Mouse (Mus musculus) midbrain, postnatal 0 days (tissue): ENCODE results near the gene Bcdin3d. TPM values are rescaled to one million over a fixed set of nuclear protein-coding genes. Genes with fewer than 3 reads are reported as not detected.

Experiments used
- ATAC-seq: fragments of 200-750 bp; cut with Nextera tagmentation; 2 replicates; pipeline ENCODE4 v1.8.0; 2017; ENCODE audit warnings: moderate number of reproducible peaks, mild to moderate bottlenecking, moderate TSS enrichment, moderate library complexity; ENCODE audit not compliant: low FRiP score
- DNase-seq: peaks from one replicate; pipeline ENCODE4 v3.0.0-alpha.2; 2015; ENCODE audit warnings: low spot score
- H3K27ac ChIP-seq: fragments of 300-500 bp; sonication (generic); 2 replicates; pipeline ENCODE4 v1.5.1; 2014; ENCODE audit warnings: low read depth, mild to moderate bottlenecking, low read length, mixed read lengths
- H3K27me3 ChIP-seq: fragments of 300-500 bp; sonication (generic); 2 replicates; pipeline ENCODE4 v1.6.1; 2014; ENCODE audit warnings: low read length, control low read depth, mixed read lengths; ENCODE audit not compliant: insufficient read depth
- H3K36me3 ChIP-seq: fragments of 300-500 bp; sonication (generic); 2 replicates; pipeline ENCODE4 v1.6.1; 2014; ENCODE audit warnings: low read length, control low read depth, mixed read lengths; ENCODE audit not compliant: insufficient read depth
- H3K4me1 ChIP-seq: fragments of 300-500 bp; sonication (generic); 2 replicates; pipeline ENCODE4 v1.6.1; 2014; ENCODE audit warnings: mild to moderate bottlenecking, control low read depth, antibody characterized with exemption, low read length, mixed read lengths; ENCODE audit not compliant: insufficient read depth
- H3K4me2 ChIP-seq: fragments of 300-500 bp; sonication (generic); 2 replicates; pipeline ENCODE4 v1.6.1; 2014; ENCODE audit warnings: low read depth, mild to moderate bottlenecking, low read length, mixed read lengths; ENCODE audit not compliant: poor library complexity, severe bottlenecking
- H3K4me3 ChIP-seq: fragments of 300-500 bp; sonication (generic); 2 replicates; pipeline ENCODE4 v1.5.1; 2014; ENCODE audit warnings: low read depth, mild to moderate bottlenecking, low read length, moderate library complexity
- H3K9ac ChIP-seq: fragments of 300-500 bp; sonication (generic); replicated peaks from 2 replicates; pipeline ENCODE4 v1.6.1; 2014; ENCODE audit warnings: mild to moderate bottlenecking, low read length, moderate library complexity, mixed read lengths; ENCODE audit not compliant: poor library complexity, severe bottlenecking
- H3K9me3 ChIP-seq: fragments of 300-500 bp; sonication (generic); 2 replicates; pipeline ENCODE4 v1.6.1; 2016; ENCODE audit warnings: low read length, control low read depth
- CTCF ChIP-seq: IDR thresholded peaks from 2 replicates; pipeline ENCODE4 v1.5.1; 2016; ENCODE audit warnings: antibody characterized with exemption, mild to moderate bottlenecking
- WGBS: fragments of 180-500 bp; shearing (Covaris S2); extraction: QIAGEN DNeasy Blood & Tissue Kit; methylation state at CpG from one replicate; pipeline ENCODE4 v1.1.7; 2014; 5-methylcytosine and 5-hydroxymethylcytosine counted together
- polyA plus RNA-seq: library from polyadenylated mRNA; unstranded; fragments of >200 nt; fragmentation: Nextera tagmentation; extraction: Ambion mirVana; gene quantifications from 2 replicates; pipeline ENCODE4 v1.2.1, GENCODE M21; 2015
- total RNA-seq: library from RNA; depleted of rRNA; stranded (reverse); fragments of >200 nt; gene quantifications from 2 replicates; pipeline ENCODE4 v1.2.3, GENCODE M21; 2014

Bcdin3d gene
- total and polyA plus RNA-seq, 2 experiments from 2014 or later = 11.7 to 14.6 TPM

DNA sequence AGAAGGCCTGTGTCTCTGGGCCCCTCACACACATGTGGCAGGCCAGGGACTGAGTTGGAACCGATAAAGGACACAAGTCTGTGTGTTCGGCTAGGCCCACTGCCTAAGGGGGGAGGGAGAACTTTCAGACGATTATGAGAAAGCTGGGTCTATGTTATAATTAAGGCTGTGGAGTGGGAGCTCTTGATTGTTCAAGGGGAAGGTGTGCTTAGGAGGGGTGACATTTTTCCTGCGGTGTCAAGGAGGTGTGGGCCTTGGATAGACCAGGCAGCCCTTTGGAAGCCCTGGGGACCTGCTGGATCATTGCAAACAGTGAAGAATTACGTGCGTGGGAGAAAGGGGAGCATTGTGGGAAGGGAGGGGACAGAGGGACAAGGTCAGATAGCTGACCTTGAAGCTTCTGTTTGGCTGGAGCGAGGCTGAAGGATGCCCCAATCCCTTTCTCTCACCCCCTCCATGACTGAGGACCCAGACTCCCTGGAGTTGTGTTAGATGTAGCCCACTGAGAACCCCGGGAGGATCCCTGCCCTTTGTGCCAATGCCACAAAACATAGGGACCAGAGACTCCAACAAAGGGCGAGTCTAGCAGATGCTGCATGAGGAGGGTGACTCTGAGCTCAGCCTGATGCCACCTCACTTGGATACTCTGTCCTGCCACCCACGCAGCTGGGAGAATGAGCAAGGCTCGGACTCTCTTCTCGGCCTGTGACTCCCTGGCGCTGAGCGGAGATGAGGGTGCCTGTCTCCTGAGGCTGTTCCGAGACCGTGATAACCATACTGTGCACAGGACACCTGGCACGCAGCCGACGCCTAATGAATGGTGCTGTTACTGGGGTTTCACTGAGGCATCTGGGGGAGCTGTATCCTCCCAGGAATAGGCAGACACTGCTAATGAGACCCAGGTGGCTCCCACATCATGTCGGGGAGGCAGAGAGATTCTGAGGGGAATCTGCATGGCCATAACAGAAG, 27.0 kb upstream of the Bcdin3d start:
- H3K27me3 ChIP-seq = no peaks in the 10 kb centered on the region; the same call in 1 of the 2 replicates
- no peak for TF ChIP-seq CTCF
- 62% methylated on average over 20 of the region's 20 CpGs for WGBS
- DNase-seq = peak; percentile 37
- no peak for ATAC-seq
- no peak overlapping the region for H3K4me2 ChIP-seq
- H3K36me3 ChIP-seq = peaks cover 11% of the 10 kb centered on the region; the same call in 1 of the 2 replicates
- H3K27ac ChIP-seq = no peak overlapping the region
- no peak overlapping the region for H3K4me3 ChIP-seq
- H3K9ac ChIP-seq = no peak overlapping the region
- no peaks in the 10 kb centered on the region for H3K9me3 ChIP-seq
- peaks cover 6% of the 10 kb centered on the region; the same call in 1 of the 2 replicates for H3K4me1 ChIP-seq

DNA sequence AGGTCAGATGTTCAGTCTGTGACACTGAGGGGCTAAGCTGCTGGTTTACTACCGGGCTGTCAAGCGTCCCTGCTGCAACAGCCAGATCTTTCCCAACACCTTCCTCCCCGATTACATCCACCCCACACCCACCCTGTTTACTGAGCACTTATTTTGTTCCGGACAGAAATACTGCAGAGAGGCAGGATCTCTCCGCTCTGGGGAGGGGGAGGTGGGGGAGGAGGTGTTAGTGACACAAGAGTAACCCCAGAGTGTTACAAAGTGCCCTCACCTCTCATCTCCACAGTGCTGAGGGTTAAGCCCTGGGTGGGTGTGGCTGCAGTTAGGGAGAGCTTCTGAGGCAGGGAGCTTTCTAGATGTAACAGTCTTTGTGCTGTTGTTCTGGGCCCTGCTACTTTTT, 25.8 kb upstream of the Bcdin3d start:
- Histone ChIP-seq H3K9ac (no peak overlapping the region), H3K27me3 (no peaks in the 10 kb centered on the region; the same call in 1 of the 2 replicates), H3K36me3 (peaks cover 9% of the 10 kb centered on the region; the same call in 1 of the 2 replicates), H3K9me3 (no peaks in the 10 kb centered on the region), H3K4me2 (no peak overlapping the region), H3K27ac (no peak overlapping the region), H3K4me3 (no peak overlapping the region), H3K4me1 (peaks cover 6% of the 10 kb centered on the region; the same call in 1 of the 2 replicates)
- no peak for DNase-seq
- TF ChIP-seq CTCF = no peak
- 68% methylated on average over 5 of the region's 5 CpGs for WGBS
- ATAC-seq = no peak

DNA sequence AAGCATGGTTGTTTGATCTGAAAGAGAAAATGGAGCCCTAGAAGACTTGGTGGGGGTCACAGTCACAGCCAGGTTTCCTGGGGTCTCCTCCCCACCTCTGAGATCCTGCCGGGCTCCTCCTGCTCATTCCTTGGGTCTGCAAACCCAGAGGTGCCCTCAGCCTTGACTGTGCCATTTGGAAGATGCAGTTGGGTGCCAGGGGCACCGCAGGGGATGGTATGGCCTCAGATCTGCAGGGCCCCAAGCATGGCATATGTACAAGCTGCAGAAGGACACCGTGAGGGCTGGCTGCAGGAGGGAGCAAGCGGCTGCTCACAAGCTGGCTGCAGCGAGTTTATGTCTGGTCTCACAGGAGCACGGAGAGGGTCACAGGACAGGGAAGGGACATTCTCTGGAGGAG, 25.2 kb upstream of the Bcdin3d start:
- no peak for DNase-seq
- 60% methylated on average over 6 of the region's 6 CpGs for WGBS
- no peak for ATAC-seq

DNA sequence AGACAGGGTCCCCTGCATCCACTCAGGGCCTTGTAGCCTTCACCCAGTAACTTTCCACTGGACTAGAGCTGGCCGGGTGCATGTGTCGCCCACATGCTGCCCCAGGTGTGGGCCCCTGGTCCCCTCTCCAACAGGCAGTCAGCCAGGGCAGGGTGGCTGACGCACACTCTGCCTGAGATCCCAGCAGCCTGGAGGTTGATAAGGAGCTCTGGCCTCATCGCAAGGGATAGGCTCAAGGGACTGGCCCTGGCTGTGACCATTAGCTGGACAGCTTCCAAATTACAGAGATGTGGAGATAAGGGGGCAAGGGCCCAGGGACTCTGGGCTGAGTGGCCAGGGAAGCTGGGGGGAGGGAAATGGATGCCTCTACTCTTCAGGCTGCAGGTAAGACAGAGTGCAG, 24.3 kb upstream of the Bcdin3d start:
- 0 out of 2 replicates have a peak, but pooled peaks cover 7% of the 10 kb centered on the region for H3K36me3 ChIP-seq
- TF ChIP-seq CTCF = no peak
- H3K4me2 ChIP-seq = no peak overlapping the region
- ATAC-seq (no peak), DNase-seq (no peak)
- H3K9ac ChIP-seq = no peak overlapping the region
- WGBS = 71% methylated on average over 4 of the region's 4 CpGs
- H3K4me1 ChIP-seq = peaks cover 6% of the 10 kb centered on the region; the same call in 1 of the 2 replicates
- no peak overlapping the region for H3K4me3 ChIP-seq
- H3K27ac ChIP-seq = no peak overlapping the region
- no peaks in the 10 kb centered on the region for H3K27me3 ChIP-seq
- H3K9me3 ChIP-seq = no peaks in the 10 kb centered on the region

More for the DNA sequence above, 25.2 kb upstream of the Bcdin3d start:
- TF ChIP-seq CTCF = no peak
- Histone ChIP-seq H3K4me3 (no peak overlapping the region), H3K4me1 (peaks cover 6% of the 10 kb centered on the region; the same call in 1 of the 2 replicates), H3K27me3 (no peaks in the 10 kb centered on the region; the same call in 1 of the 2 replicates), H3K27ac (no peak overlapping the region), H3K4me2 (no peak overlapping the region), H3K9me3 (no peaks in the 10 kb centered on the region), H3K9ac (no peak overlapping the region), H3K36me3 (peaks cover 8% of the 10 kb centered on the region; the same call in 1 of the 2 replicates)

DNA sequence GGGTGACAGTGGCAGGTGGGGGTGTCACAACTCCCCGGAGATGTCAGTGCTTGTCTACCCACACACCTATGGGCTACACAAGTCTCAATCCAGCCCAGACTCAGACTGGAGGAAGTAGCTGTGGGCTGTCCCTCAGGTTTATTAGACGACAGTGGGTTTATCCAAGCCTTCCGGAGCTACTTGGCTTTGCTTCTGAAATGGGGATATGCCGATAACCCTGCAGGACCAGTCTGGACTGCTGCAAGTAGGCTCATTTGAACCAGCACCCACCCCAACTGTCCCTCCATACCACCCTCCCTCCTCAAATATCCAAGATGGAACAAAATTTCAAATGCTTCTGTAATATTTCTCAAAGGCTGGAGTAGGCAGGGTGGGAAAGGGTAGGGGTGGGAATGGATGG, 23.8 kb upstream of the Bcdin3d start:
- no peak for DNase-seq
- no peaks in the 10 kb centered on the region for H3K27me3 ChIP-seq

More for the DNA sequence above, 23.8 kb upstream of the Bcdin3d start:
- no peak for TF ChIP-seq CTCF
- 0 out of 2 replicates have a peak, but pooled peaks cover 7% of the 10 kb centered on the region for H3K36me3 ChIP-seq
- no peak overlapping the region for H3K27ac ChIP-seq
- ATAC-seq = no peak
- no peak overlapping the region for H3K4me3 ChIP-seq
- H3K9me3 ChIP-seq = no peaks in the 10 kb centered on the region
- 71% methylated on average over 4 of the region's 4 CpGs for WGBS
- peaks cover 6% of the 10 kb centered on the region; the same call in 1 of the 2 replicates for H3K4me1 ChIP-seq
- H3K9ac ChIP-seq = no peak overlapping the region
- no peak overlapping the region for H3K4me2 ChIP-seq
